Mouse (Mus musculus) gastrocnemius, postnatal 14 days (tissue): ENCODE results near the gene Skint6. TPM values are rescaled to one million over a fixed set of nuclear protein-coding genes. Genes with fewer than 3 reads are reported as not detected.
"Not testable (repeated sequence)": the region's sequence is repeated elsewhere in the genome, so short reads cannot be mapped to it uniquely, and the experiment has no call there.

Experiments
- DNase-seq: peaks from one replicate; pipeline ENCODE4 v3.0.0; 2021; ENCODE audit warnings: mixed read lengths
- intact Hi-C: fragments of 180-260 bp; cut with DNase I; formaldehyde crosslinking; loops from one replicate; pipeline ENCODE4 v1.15.1; 2025; ENCODE audit warnings: low total_unique reads
- long read RNA-seq, 2 experiments: library from polyadenylated mRNA; stranded (forward); transcript quantifications; one replicate each; pipeline ENCODE4 v2.0.0; 2021
- total RNA-seq, 2 experiments: library from RNA; stranded (reverse); gene quantifications; 2 replicates each; pipeline ENCODE4 v1.2.3; 2021

Gene Skint6
- not detected for total RNA-seq
- long read RNA-seq, experiment 1 = 0 reads
- long read RNA-seq, experiment 2 = 0 reads

- intact Hi-C loops = no loop called here
- no peak for DNase-seq
Measured at GRCm38 (mm10) chr4:113286873-113287272, at the start of gene Skint6. Gene Skint6 (minus strand): TSS chr4:113286973.

GRCm38 (mm10) chr4:113320911-113321310 is 34.1 kb upstream of the Skint6 start:
- DNase-seq = no peak
- intact Hi-C loops = no loop called here

- intact Hi-C loops = no loop called here
- DNase-seq = no peak
Measured at GRCm38 (mm10) chr4:113301773-113302473, 15.2 kb upstream of the Skint6 start.

GRCm38 (mm10) chr4:113263363-113264060 is 23.3 kb downstream of the Skint6 start:
- no peak for DNase-seq
- intact Hi-C loops = no loop called here

- intact Hi-C loops = no loop called here
- no peak for DNase-seq
Measured at GRCm38 (mm10) chr4:113245808-113246207, 41.0 kb downstream of the Skint6 start.

- intact Hi-C loops = no loop called here
Measured at GRCm38 (mm10) chr4:113067621-113068020, 219.2 kb downstream of the Skint6 start.

GRCm38 (mm10) chr4:112979160-112979559 is 307.6 kb downstream of the Skint6 start:
- intact Hi-C loops, DNase-seq: not testable (repeated sequence)

More at GRCm38 (mm10) chr4:113067621-113068020, 219.2 kb downstream of the Skint6 start:
- no peak for DNase-seq

GRCm38 (mm10) chr4:112790646-112791045 is 496.1 kb downstream of the Skint6 start:
- DNase-seq = no peak

GRCm38 (mm10) chr4:112774766-112775165 is 512.0 kb downstream of the Skint6 start, which contains the start of gene Skint10:
Gene Skint10 (minus strand): TSS chr4:112774866.
- no peak for DNase-seq
- intact Hi-C loops = no loop called here

More at GRCm38 (mm10) chr4:112790646-112791045, 496.1 kb downstream of the Skint6 start:
- intact Hi-C loops = no loop called here
